Mouse (Mus musculus): Measurements from ENCODE around the gene Spon2. TPM values are rescaled to one million over a fixed set of nuclear protein-coding genes. Genes with fewer than 3 reads are reported as not detected.

Gene Spon2
- 72.8 and 79.4 TPM in 2 replicates for polyA plus RNA-seq (2014; fragmentation: Nextera tagmentation; extraction: Ambion mirVana)

DNA sequence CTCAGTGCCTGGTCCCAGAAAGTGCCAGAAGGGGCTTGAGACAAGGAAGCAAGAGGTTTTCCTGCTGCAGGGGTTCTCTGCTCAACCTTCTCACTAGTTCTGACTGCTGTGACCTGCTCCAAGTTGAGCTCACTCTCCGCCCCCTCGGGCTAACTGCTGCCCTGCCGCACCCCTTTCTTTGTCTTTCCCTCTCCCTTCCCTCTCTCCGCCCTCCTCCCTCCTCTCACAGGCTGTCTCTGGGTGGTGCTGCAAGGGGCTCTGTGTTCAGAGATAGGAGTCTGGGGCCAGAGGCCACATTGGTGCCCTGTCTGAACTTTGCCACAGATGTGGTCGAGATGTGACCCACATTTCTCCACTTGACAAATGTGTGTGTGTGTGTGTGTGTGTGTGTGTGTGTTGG lies at the start of gene Spon2:
Gene Spon2 (minus strand): TSS at position 375 of the 400 bp plus-strand sequence.
- H3K27me3 ChIP-seq (ENCODE audit: control insufficient read depth, insufficient read depth, low read length) = no peaks in the 10 kb centered on the region
- H3K4me1 ChIP-seq (ENCODE audit: control insufficient read depth in 2 of 2, insufficient read depth in 2 of 2, low read length in 2 of 2) = peaks cover 45 to 59% of the 10 kb centered on the region in 2 experiments
- peak within 1 kb of the TSS; percentile 25 to 27 for H3K4me3 ChIP-seq (ENCODE audit: control insufficient read depth in 1 of 2, insufficient read depth in 1 of 2, low read depth in 1 of 2, low read length in 2 of 2)
- peak within 1 kb of the TSS; percentile 69 to 77 for H3K27ac ChIP-seq (replicated peaks in 1 of 2; ENCODE audit: control insufficient read depth in 1 of 2, insufficient read depth in 1 of 2, low read depth in 2 of 2, low read length in 2 of 2)
- WGBS = 23% methylated on average over 5 of the region's 5 CpGs
- H3K4me2 ChIP-seq (ENCODE audit: low read length) = peak within 1 kb of the TSS; percentile 54
- H3K36me3 ChIP-seq (ENCODE audit: control insufficient read depth, insufficient read depth, low read length) = peaks cover 11% of the 10 kb centered on the region
- H3K9me3 ChIP-seq (ENCODE audit: control insufficient read depth, low read length) = no peaks in the 10 kb centered on the region
- peak within 1 kb of the TSS; percentile 67 for H3K9ac ChIP-seq (ENCODE audit: low read length)
- no peak; the same call in 1 of the 2 replicates for ATAC-seq (ENCODE audit: insufficient number of reproducible peaks, insufficient read depth, low FRiP score, low read depth)

DNA sequence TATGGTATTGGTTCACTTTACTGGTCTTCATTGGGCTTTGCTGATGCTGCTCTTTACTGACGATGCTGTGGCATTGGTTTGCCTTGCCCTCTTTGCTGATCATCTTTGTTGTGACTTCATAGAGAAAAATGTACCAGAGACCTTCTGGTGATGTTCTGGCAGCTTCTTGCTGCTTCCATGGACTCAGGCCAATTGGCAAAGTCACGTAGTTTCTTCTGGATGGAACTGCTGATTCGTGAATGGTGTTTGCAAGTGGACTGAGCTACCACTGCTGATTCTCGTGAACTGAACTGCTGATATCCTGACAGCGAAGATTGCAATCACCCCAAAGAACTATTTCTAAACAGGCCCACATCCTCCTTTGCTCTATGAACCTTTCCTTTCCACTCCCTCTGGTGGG lies 36.2 kb upstream of the Spon2 start:
- WGBS = 76% methylated on average over 5 of the region's 5 CpGs
- Histone ChIP-seq H3K36me3 (ENCODE audit: control insufficient read depth, insufficient read depth, low read length) (peaks cover 100% of the 10 kb centered on the region), H3K27ac (replicated peaks in 1 of 2; ENCODE audit: control insufficient read depth in 1 of 2, insufficient read depth in 1 of 2, low read depth in 2 of 2, low read length in 2 of 2) (no peak overlapping the region), H3K27me3 (ENCODE audit: control insufficient read depth, insufficient read depth, low read length) (no peaks in the 10 kb centered on the region), H3K9ac (ENCODE audit: low read length) (no peak overlapping the region), H3K9me3 (ENCODE audit: control insufficient read depth, low read length) (no peaks in the 10 kb centered on the region), H3K4me2 (ENCODE audit: low read length) (no peak overlapping the region), H3K4me3 (ENCODE audit: control insufficient read depth in 1 of 2, insufficient read depth in 1 of 2, low read depth in 1 of 2, low read length in 2 of 2) (no peak overlapping the region), H3K4me1 (ENCODE audit: control insufficient read depth in 2 of 2, insufficient read depth in 2 of 2, low read length in 2 of 2) (no peaks in the 10 kb centered on the region)
- ATAC-seq (ENCODE audit: insufficient number of reproducible peaks, insufficient read depth, low FRiP score, low read depth) = no peak

DNA sequence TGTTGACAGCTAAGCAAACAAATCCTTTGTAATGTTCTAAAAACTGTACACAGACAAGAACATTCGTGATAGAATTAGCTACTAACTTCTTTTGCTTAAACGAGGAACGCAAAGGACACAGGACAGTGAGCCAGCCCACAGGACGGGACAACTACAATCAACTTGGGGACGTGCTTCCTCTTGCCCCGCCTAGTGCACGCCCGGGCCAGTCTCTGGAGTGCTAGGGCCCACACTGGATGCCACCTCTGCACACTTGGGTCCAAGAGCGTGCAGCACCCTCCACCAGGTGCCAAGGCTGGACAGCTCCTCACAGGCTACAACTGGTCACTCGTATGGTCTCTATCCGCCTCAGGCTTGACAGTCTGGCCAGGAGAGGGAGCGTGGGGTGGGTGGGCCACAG lies 29.9 kb upstream of the Spon2 start:
- Histone ChIP-seq H3K36me3 (ENCODE audit: control insufficient read depth, insufficient read depth, low read length) (peaks cover 82% of the 10 kb centered on the region), H3K27me3 (ENCODE audit: control insufficient read depth, insufficient read depth, low read length) (no peaks in the 10 kb centered on the region), H3K4me2 (ENCODE audit: low read length) (no peak overlapping the region), H3K4me3 (ENCODE audit: control insufficient read depth in 1 of 2, insufficient read depth in 1 of 2, low read depth in 1 of 2, low read length in 2 of 2) (no peak overlapping the region), H3K4me1 (ENCODE audit: control insufficient read depth in 2 of 2, insufficient read depth in 2 of 2, low read length in 2 of 2) (0 out of 4 replicates have a peak, but pooled peaks cover 0 to 4% of the 10 kb centered on the region in 2 experiments), H3K9ac (ENCODE audit: low read length) (no peak overlapping the region), H3K27ac (replicated peaks in 1 of 2; ENCODE audit: control insufficient read depth in 1 of 2, insufficient read depth in 1 of 2, low read depth in 2 of 2, low read length in 2 of 2) (no peak overlapping the region), H3K9me3 (ENCODE audit: control insufficient read depth, low read length) (no peaks in the 10 kb centered on the region)
- WGBS = 85% methylated on average over 12 of the region's 12 CpGs
- no peak for ATAC-seq (ENCODE audit: insufficient number of reproducible peaks, insufficient read depth, low FRiP score, low read depth)

DNA sequence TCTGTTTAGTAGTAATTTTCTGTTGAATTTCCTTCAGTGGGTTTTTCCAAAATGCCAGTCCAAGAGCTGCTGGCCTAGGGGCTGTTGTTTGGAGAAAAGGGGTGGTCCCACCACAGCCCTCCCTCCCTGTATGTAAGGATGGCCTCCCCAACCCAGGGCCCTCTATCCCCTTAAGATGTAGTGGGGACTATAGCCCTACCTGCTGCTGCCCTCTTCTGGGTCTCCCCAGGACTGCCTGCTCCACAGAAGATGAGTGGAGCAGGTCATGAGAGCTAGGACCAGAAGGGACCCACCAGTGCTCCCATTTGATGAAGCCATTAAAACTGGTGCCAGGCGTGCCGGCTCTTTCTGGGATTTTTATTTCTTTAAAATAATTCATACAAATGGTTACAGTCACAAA lies 29.1 kb upstream of the Spon2 start:
- Histone ChIP-seq H3K27me3 (ENCODE audit: control insufficient read depth, insufficient read depth, low read length) (no peaks in the 10 kb centered on the region), H3K4me1 (ENCODE audit: control insufficient read depth in 2 of 2, insufficient read depth in 2 of 2, low read length in 2 of 2) (0 out of 4 replicates have a peak, but pooled peaks cover 0 to 4% of the 10 kb centered on the region in 2 experiments), H3K4me3 (ENCODE audit: control insufficient read depth in 1 of 2, insufficient read depth in 1 of 2, low read depth in 1 of 2, low read length in 2 of 2) (no peak overlapping the region), H3K9me3 (ENCODE audit: control insufficient read depth, low read length) (no peaks in the 10 kb centered on the region), H3K4me2 (ENCODE audit: low read length) (no peak overlapping the region), H3K27ac (replicated peaks in 1 of 2; ENCODE audit: control insufficient read depth in 1 of 2, insufficient read depth in 1 of 2, low read depth in 2 of 2, low read length in 2 of 2) (no peak overlapping the region), H3K36me3 (ENCODE audit: control insufficient read depth, insufficient read depth, low read length) (peaks cover 77% of the 10 kb centered on the region), H3K9ac (ENCODE audit: low read length) (no peak overlapping the region)
- ATAC-seq (ENCODE audit: insufficient number of reproducible peaks, insufficient read depth, low FRiP score, low read depth) = no peak
- 93% methylated on average over 2 of the region's 2 CpGs for WGBS

DNA sequence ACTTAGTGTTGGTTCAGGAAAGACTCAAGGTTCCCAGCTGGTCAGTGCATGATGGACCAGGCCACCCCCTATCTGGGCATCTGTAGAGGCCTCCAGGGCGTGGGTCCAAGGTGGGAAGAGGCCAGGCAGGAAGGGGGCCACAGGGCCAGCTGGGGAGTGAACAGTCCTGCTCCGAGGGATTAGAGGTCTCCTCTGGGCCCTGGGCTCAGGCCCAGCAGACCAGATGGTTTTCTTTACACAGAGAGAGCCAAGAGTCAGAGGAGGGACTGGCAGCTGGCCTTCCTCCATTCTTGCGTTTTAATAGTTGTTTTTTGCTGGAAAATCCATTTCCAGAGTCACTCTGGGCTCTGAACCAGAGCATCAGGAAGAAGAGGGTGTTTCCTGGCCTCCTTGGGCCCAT lies 27.4 kb upstream of the Spon2 start:
- Histone ChIP-seq H3K36me3 (ENCODE audit: control insufficient read depth, insufficient read depth, low read length) (peaks cover 64% of the 10 kb centered on the region), H3K27ac (replicated peaks in 1 of 2; ENCODE audit: control insufficient read depth in 1 of 2, insufficient read depth in 1 of 2, low read depth in 2 of 2, low read length in 2 of 2) (peak overlapping the region; percentile 42 to 44; a peak in 3 of 4 replicates)
- ATAC-seq (ENCODE audit: insufficient number of reproducible peaks, insufficient read depth, low FRiP score, low read depth) = peak; percentile 67

DNA sequence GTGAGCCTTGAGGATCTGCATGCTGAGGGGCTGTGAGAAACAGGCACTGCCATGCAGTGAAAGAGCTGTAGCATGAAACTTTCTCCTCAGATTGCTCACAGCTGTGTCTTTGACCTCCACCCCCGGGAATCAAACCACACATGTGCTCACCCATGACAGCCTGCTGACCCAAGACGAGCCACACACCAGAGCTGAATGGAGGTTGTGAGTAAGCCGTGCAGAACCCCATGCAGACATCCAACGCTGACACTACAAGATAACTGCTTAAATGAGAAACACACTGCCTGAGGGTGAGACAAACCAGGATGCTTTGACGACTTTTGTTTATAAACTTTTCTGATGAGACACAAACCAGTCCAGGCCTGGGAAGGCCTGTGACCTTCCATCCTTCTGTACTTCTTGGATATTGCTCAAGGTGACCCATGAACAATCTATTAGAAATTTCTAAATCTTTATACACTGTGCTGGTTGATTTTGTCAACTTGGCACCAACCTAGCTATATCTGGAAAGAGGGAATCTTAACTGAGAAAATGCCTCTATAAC lies 26.2 kb upstream of the Spon2 start:
- H3K4me3 ChIP-seq (ENCODE audit: control insufficient read depth in 1 of 2, insufficient read depth in 1 of 2, low read depth in 1 of 2, low read length in 2 of 2) = no peak overlapping the region
- H3K4me1 ChIP-seq (ENCODE audit: control insufficient read depth in 2 of 2, insufficient read depth in 2 of 2, low read length in 2 of 2) = peaks cover 12 to 15% of the 10 kb centered on the region in 2 experiments
- H3K27me3 ChIP-seq (ENCODE audit: control insufficient read depth, insufficient read depth, low read length) = no peaks in the 10 kb centered on the region
- no peak overlapping the region for H3K4me2 ChIP-seq (ENCODE audit: low read length)
- no peak for ATAC-seq (ENCODE audit: insufficient number of reproducible peaks, insufficient read depth, low FRiP score, low read depth)
- 52% methylated on average over 5 of the region's 5 CpGs for WGBS
- no peak overlapping the region for H3K9ac ChIP-seq (ENCODE audit: low read length)
- no peaks in the 10 kb centered on the region for H3K9me3 ChIP-seq (ENCODE audit: control insufficient read depth, low read length)
- H3K27ac ChIP-seq (replicated peaks in 1 of 2; ENCODE audit: control insufficient read depth in 1 of 2, insufficient read depth in 1 of 2, low read depth in 2 of 2, low read length in 2 of 2) = no peak overlapping the region
- H3K36me3 ChIP-seq (ENCODE audit: control insufficient read depth, insufficient read depth, low read length) = peaks cover 51% of the 10 kb centered on the region

More for the DNA sequence above, 27.4 kb upstream of the Spon2 start:
- H3K9me3 ChIP-seq (ENCODE audit: control insufficient read depth, low read length) = no peaks in the 10 kb centered on the region
- no peaks in the 10 kb centered on the region for H3K27me3 ChIP-seq (ENCODE audit: control insufficient read depth, insufficient read depth, low read length)
- no peak overlapping the region for H3K9ac ChIP-seq (ENCODE audit: low read length)
- peaks cover 2 to 4% of the 10 kb centered on the region in 2 experiments; a peak in 3 of 4 replicates for H3K4me1 ChIP-seq (ENCODE audit: control insufficient read depth in 2 of 2, insufficient read depth in 2 of 2, low read length in 2 of 2)
- WGBS = 62% methylated on average over 3 of the region's 3 CpGs
- H3K4me2 ChIP-seq (ENCODE audit: low read length) = no peak overlapping the region
- no peak overlapping the region for H3K4me3 ChIP-seq (ENCODE audit: control insufficient read depth in 1 of 2, insufficient read depth in 1 of 2, low read depth in 1 of 2, low read length in 2 of 2)

DNA sequence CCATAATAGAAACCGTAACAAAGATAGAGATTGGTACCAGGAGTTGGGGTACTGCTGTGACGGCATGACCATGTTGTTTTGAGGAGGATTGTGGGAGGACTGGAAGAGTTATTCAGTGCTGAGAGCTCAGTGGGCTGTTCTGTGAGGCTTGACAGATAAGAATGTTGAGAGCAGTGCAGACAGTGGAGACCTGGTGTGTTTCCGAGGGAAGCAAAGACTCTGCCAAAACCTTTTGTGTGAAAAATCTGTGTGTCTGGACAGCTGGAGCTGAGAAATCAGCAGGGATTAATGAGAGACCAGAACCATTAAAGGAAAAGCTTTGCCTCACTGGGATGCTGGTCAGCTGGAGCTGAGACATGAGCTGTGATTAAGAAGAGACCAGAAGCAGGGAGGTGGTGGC lies 21.7 kb upstream of the Spon2 start:
- H3K4me2 ChIP-seq (ENCODE audit: low read length) = no peak overlapping the region
- no peak overlapping the region; the same call in 1 of the 2 replicates for H3K9ac ChIP-seq (ENCODE audit: low read length)
- WGBS = 28% methylated on average over 3 of the region's 3 CpGs
- H3K27ac ChIP-seq (replicated peaks in 1 of 2; ENCODE audit: control insufficient read depth in 1 of 2, insufficient read depth in 1 of 2, low read depth in 2 of 2, low read length in 2 of 2) = peak overlapping the region; percentile 49 to 59
- peaks cover 10% of the 10 kb centered on the region; the same call in 1 of the 2 replicates for H3K36me3 ChIP-seq (ENCODE audit: control insufficient read depth, insufficient read depth, low read length)
- H3K4me3 ChIP-seq (ENCODE audit: control insufficient read depth in 1 of 2, insufficient read depth in 1 of 2, low read depth in 1 of 2, low read length in 2 of 2) = no peak overlapping the region
- no peaks in the 10 kb centered on the region for H3K9me3 ChIP-seq (ENCODE audit: control insufficient read depth, low read length)
- H3K4me1 ChIP-seq (ENCODE audit: control insufficient read depth in 2 of 2, insufficient read depth in 2 of 2, low read length in 2 of 2) = peaks cover 23 to 42% of the 10 kb centered on the region in 2 experiments
- ATAC-seq (ENCODE audit: insufficient number of reproducible peaks, insufficient read depth, low FRiP score, low read depth) = no peak
- no peaks in the 10 kb centered on the region for H3K27me3 ChIP-seq (ENCODE audit: control insufficient read depth, insufficient read depth, low read length)
